ENCODE assay signal across 18 mouse cellular contexts in the genomic region with DNA sequence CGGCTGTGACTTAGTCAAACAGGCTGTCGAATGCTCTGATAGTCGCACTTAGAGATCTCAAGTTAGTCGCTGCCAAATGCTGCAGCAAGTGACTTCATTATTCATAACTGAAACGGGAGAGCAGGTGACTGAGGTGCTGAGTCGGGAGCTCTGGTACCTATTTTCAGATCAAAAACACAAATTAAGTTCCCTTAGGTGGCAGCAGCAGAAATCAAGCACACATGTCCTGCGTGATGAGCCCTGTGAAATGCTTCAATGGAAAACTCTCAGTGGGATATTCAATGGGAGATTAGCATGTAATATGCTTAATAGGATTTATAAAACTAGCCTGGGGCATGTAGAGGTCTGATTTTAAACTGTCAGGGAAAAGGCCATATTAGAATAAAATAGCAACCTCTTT. TPM values are rescaled to one million over a fixed set of nuclear protein-coding genes. Genes with fewer than 3 reads are reported as not detected.
"Had no signal": no experiment of that assay in that cellular context is flagged by ENCODE, and none has a peak within 500 bp of the region (broad histone marks: within the 10 kb centered on the region; RNA-seq: fewer than 3 reads in every experiment).

No protein-coding gene starts in this region.

- H3K27ac ChIP-seq: kidney, postnatal 0 days; left cerebral cortex, adult 2 months; liver, embryonic 13.5 days; macrophage; neural tube, embryonic 12.5 days; neural tube, embryonic 15.5 days had no signal

- H3K36me3 ChIP-seq: liver, embryonic 13.5 days; neural tube, embryonic 12.5 days; neural tube, embryonic 15.5 days had no signal

- DNase-seq: kidney, adult 2 months; kidney, postnatal 25 days; layer of hippocampus, postnatal 36 days; liver, embryonic 13.5 days; lung, adult 2 months; thymus, adult 18-20 months; thymus, postnatal 36 days had no signal

- H3K27me3 ChIP-seq: liver, embryonic 13.5 days; neural tube, embryonic 12.5 days; neural tube, embryonic 15.5 days had no signal

- H3K9me3 ChIP-seq: liver, embryonic 13.5 days; neural tube, embryonic 12.5 days; neural tube, embryonic 15.5 days had no signal

- ATAC-seq: intestine, postnatal 0 days had no signal

- H3K4me1 ChIP-seq: liver, embryonic 13.5 days; neural tube, embryonic 12.5 days; neural tube, embryonic 15.5 days had no signal

- H3K4me3 ChIP-seq: left cerebral cortex, adult 2 months; liver, embryonic 13.5 days; neural tube, embryonic 12.5 days; neural tube, embryonic 15.5 days had no signal

- H3K9ac ChIP-seq: liver, embryonic 13.5 days; neural tube, embryonic 12.5 days; neural tube, embryonic 15.5 days had no signal

- H3K4me2 ChIP-seq: liver, embryonic 13.5 days; neural tube, embryonic 12.5 days; neural tube, embryonic 15.5 days had no signal

RNA-seq across cellular contexts. Expression of a gene that starts 7.6 kb away (rescaled TPM):
- total RNA-seq: megakaryocyte, adult 5-6 weeks had no signal
- polyA plus RNA-seq: kidney, adult 2 months; liver, adult 2 months; liver, embryonic 16.5 days; lung, adult 2 months; macrophage; small intestine, adult 2 months; spleen, adult 2 months had no signal
